Mouse (Mus musculus): ENCODE measurements around the gene Micu1. TPM values are rescaled to one million over a fixed set of nuclear protein-coding genes. Genes with fewer than 3 reads are reported as not detected.

Micu1 gene
- polyA plus RNA-seq, 1 experiment from 2014 or later: 42.5 TPM

GRCm38 (mm10) chr10:59907695-59908299, 205.5 kb downstream of the Micu1 start:
- Histone ChIP-seq H3K4me1 (ENCODE audit: control insufficient read depth in 2 of 2, insufficient read depth in 2 of 2, low read length in 2 of 2) (peaks cover 38 to 56% of the 10 kb centered on the region in 2 experiments), H3K9me3 (ENCODE audit: control insufficient read depth, low read length) (no peaks in the 10 kb centered on the region)

DNA sequence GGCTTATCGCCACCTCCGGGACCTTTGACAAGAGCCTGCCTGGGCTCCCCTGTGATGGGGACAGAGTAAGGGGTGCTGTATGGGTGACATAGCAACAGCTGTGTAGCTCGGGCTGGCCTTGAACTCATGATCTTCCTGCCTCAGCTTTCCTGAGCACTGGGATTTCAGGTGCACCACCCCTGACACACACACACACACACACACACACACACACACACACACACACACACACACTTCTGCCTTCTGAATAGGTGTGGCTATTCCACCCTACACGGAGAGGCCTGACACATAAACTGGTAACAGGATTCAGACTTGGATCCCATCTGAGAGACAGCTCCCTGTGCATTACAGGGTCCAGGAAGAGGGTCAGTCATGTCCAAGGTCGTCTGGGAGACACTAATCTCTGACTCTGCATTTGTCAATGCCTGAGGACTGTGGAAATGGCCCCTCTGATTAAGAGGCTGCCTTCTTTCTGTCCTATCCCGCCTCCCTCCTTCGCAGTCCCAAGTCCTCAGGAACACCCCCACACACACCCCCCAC, 206.6 kb downstream of the Micu1 start:
- 25% methylated on average over 7 of the region's 7 CpGs for WGBS
- H3K27ac ChIP-seq (replicated peaks in 1 of 2; ENCODE audit: control insufficient read depth in 1 of 2, insufficient read depth in 1 of 2, low read depth in 2 of 2, low read length in 2 of 2): peak overlapping the region; percentile 88 to 93
- H3K4me2 ChIP-seq (ENCODE audit: low read length): peak overlapping the region; percentile 56
- 0 out of 4 replicates have a peak overlapping the region, but pooled peaks of 1 of the 2 experiments have one; percentile 9 for H3K4me3 ChIP-seq (ENCODE audit: control insufficient read depth in 1 of 2, insufficient read depth in 1 of 2, low read depth in 1 of 2, low read length in 2 of 2)
- peaks cover 32 to 46% of the 10 kb centered on the region in 2 experiments for H3K4me1 ChIP-seq (ENCODE audit: control insufficient read depth in 2 of 2, insufficient read depth in 2 of 2, low read length in 2 of 2)
- ATAC-seq (ENCODE audit: insufficient number of reproducible peaks, insufficient read depth, low FRiP score, low read depth): no peak
- no peaks in the 10 kb centered on the region for H3K9me3 ChIP-seq (ENCODE audit: control insufficient read depth, low read length)
- no peaks in the 10 kb centered on the region for H3K27me3 ChIP-seq (ENCODE audit: control insufficient read depth, insufficient read depth, low read length)
- peak overlapping the region; percentile 52; the same call in 1 of the 2 replicates for H3K9ac ChIP-seq (ENCODE audit: low read length)
- H3K36me3 ChIP-seq (ENCODE audit: control insufficient read depth, insufficient read depth, low read length): no peaks in the 10 kb centered on the region

More at GRCm38 (mm10) chr10:59907695-59908299, 205.5 kb downstream of the Micu1 start:
- Histone ChIP-seq H3K4me2 (ENCODE audit: low read length) (peak overlapping the region; percentile 31; the same call in 1 of the 2 replicates), H3K9ac (ENCODE audit: low read length) (peak overlapping the region; percentile 59), H3K27ac (replicated peaks in 1 of 2; ENCODE audit: control insufficient read depth in 1 of 2, insufficient read depth in 1 of 2, low read depth in 2 of 2, low read length in 2 of 2) (peak overlapping the region; percentile 88 to 93), H3K4me3 (ENCODE audit: control insufficient read depth in 1 of 2, insufficient read depth in 1 of 2, low read depth in 1 of 2, low read length in 2 of 2) (no peak overlapping the region), H3K27me3 (ENCODE audit: control insufficient read depth, insufficient read depth, low read length) (no peaks in the 10 kb centered on the region), H3K36me3 (ENCODE audit: control insufficient read depth, insufficient read depth, low read length) (no peaks in the 10 kb centered on the region)
- WGBS: 22% methylated on average over 7 of the region's 7 CpGs
- peak; percentile 69 for ATAC-seq (ENCODE audit: insufficient number of reproducible peaks, insufficient read depth, low FRiP score, low read depth)

DNA sequence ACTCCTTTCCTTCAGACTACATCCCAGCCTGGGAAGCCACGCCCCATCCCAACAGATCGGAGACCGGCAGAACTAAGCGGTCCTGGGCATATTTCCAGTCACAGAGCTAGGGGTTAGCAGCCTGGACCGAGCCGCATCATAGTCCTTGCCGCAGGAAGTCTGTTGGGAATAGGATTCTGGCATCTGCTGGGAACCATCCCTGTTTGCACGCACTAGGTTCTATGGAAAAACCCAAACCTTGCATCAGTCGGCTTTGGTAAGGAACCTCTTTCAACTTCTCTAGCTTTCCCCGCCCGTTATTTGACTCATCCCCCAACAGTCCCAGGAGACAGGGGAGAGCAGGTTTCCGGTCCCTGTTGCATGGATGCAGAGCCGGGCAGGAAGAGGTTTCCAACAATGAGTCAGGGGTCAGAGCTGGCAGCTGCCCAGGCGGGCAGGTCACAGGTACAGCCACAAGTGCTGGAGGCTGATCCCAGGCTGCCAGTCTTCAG, 207.1 kb downstream of the Micu1 start:
- WGBS: 6% methylated on average over 14 of the region's 14 CpGs
- Histone ChIP-seq H3K9ac (ENCODE audit: low read length) (peak overlapping the region; percentile 28; the same call in 1 of the 2 replicates), H3K4me1 (ENCODE audit: control insufficient read depth in 2 of 2, insufficient read depth in 2 of 2, low read length in 2 of 2) (peaks cover 32 to 46% of the 10 kb centered on the region in 2 experiments), H3K36me3 (ENCODE audit: control insufficient read depth, insufficient read depth, low read length) (no peaks in the 10 kb centered on the region), H3K27me3 (ENCODE audit: control insufficient read depth, insufficient read depth, low read length) (no peaks in the 10 kb centered on the region), H3K27ac (replicated peaks in 1 of 2; ENCODE audit: control insufficient read depth in 1 of 2, insufficient read depth in 1 of 2, low read depth in 2 of 2, low read length in 2 of 2) (peak overlapping the region; percentile 85 to 93), H3K9me3 (ENCODE audit: control insufficient read depth, low read length) (no peaks in the 10 kb centered on the region), H3K4me3 (ENCODE audit: control insufficient read depth in 1 of 2, insufficient read depth in 1 of 2, low read depth in 1 of 2, low read length in 2 of 2) (peak overlapping the region; percentile 9 to 18; a peak in 2 of 4 replicates), H3K4me2 (ENCODE audit: low read length) (peak overlapping the region; percentile 56)
- 0 out of 2 replicates have a peak, but pooled peaks have one; percentile 36 for ATAC-seq (ENCODE audit: insufficient number of reproducible peaks, insufficient read depth, low FRiP score, low read depth)

- Histone ChIP-seq H3K4me3 (ENCODE audit: control insufficient read depth in 1 of 2, insufficient read depth in 1 of 2, low read depth in 1 of 2, low read length in 2 of 2) (no peak overlapping the region), H3K27me3 (ENCODE audit: control insufficient read depth, insufficient read depth, low read length) (no peaks in the 10 kb centered on the region), H3K9ac (ENCODE audit: low read length) (peak overlapping the region; percentile 50; the same call in 1 of the 2 replicates), H3K36me3 (ENCODE audit: control insufficient read depth, insufficient read depth, low read length) (no peaks in the 10 kb centered on the region), H3K4me1 (ENCODE audit: control insufficient read depth in 2 of 2, insufficient read depth in 2 of 2, low read length in 2 of 2) (peaks cover 43 to 58% of the 10 kb centered on the region in 2 experiments), H3K9me3 (ENCODE audit: control insufficient read depth, low read length) (no peaks in the 10 kb centered on the region), H3K27ac (replicated peaks in 1 of 2; ENCODE audit: control insufficient read depth in 1 of 2, insufficient read depth in 1 of 2, low read depth in 2 of 2, low read length in 2 of 2) (0 out of 4 replicates have a peak overlapping the region, but pooled peaks of 1 of the 2 experiments have one; percentile 33), H3K4me2 (ENCODE audit: low read length) (peak overlapping the region; percentile 40)
- WGBS: 40% methylated on average over 6 of the region's 6 CpGs
- ATAC-seq (ENCODE audit: insufficient number of reproducible peaks, insufficient read depth, low FRiP score, low read depth): no peak
Observed at GRCm38 (mm10) chr10:59911091-59911490, 208.8 kb downstream of the Micu1 start.

DNA sequence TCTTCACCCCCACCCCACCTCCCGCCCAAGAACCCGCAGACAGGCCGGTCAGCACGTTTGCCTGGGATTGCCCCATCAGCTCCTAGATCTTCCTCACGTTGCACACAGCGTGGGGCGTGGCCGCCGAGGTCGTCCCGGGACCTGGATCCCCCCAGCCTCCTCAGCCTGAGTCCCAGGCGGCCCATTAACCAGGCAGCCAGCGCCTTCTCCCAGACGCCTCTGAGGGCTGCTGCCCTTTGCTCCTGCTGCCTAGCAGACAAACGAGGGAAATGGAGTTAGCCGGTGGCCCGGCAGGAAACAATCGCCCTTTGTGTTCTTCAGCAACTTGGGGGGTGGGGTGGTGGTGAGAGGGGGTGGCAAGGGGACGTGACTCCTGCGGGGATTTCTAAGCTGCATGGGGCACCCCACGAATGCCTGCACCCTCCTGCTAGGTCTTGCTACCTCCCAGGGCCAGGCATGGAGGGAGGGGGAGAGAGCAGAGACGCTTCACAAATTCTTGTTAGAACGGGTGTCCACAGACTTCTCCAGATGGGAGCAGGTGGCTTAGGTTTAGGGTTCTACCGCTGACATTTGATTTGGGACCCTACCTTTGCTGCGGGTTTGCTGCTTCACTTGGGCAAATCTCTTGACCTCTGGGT, 209.4 kb downstream of the Micu1 start:
- no peak for ATAC-seq (ENCODE audit: insufficient number of reproducible peaks, insufficient read depth, low FRiP score, low read depth)
- WGBS: 10% methylated on average over 25 of the region's 25 CpGs
- H3K9ac ChIP-seq (ENCODE audit: low read length): peak overlapping the region; percentile 50; the same call in 1 of the 2 replicates
- H3K4me1 ChIP-seq (ENCODE audit: control insufficient read depth in 2 of 2, insufficient read depth in 2 of 2, low read length in 2 of 2): peaks cover 43 to 64% of the 10 kb centered on the region in 2 experiments
- H3K9me3 ChIP-seq (ENCODE audit: control insufficient read depth, low read length): no peaks in the 10 kb centered on the region
- no peaks in the 10 kb centered on the region for H3K36me3 ChIP-seq (ENCODE audit: control insufficient read depth, insufficient read depth, low read length)
- H3K4me3 ChIP-seq (ENCODE audit: control insufficient read depth in 1 of 2, insufficient read depth in 1 of 2, low read depth in 1 of 2, low read length in 2 of 2): no peak overlapping the region
- peak overlapping the region; percentile 40 for H3K4me2 ChIP-seq (ENCODE audit: low read length)
- H3K27ac ChIP-seq (replicated peaks in 1 of 2; ENCODE audit: control insufficient read depth in 1 of 2, insufficient read depth in 1 of 2, low read depth in 2 of 2, low read length in 2 of 2): peak overlapping the region in 1 of 2 experiments; percentile 33; a peak in 2 of 4 replicates
- H3K27me3 ChIP-seq (ENCODE audit: control insufficient read depth, insufficient read depth, low read length): no peaks in the 10 kb centered on the region

Other genes with a start within 250 kb of the Micu1 start
- not detected in 2 replicates for gene Gm10322, start 86.4 kb upstream of the Micu1 start, polyA plus RNA-seq (2014; fragmentation: Nextera tagmentation; extraction: Ambion mirVana)
- gene Mcu, start 85.8 kb upstream of the Micu1 start, polyA plus RNA-seq (2014; fragmentation: Nextera tagmentation; extraction: Ambion mirVana): 28.1 and 28.8 TPM in 2 replicates
- 26.9 and 28.6 TPM in 2 replicates for gene Dnajb12, start 177.1 kb downstream of the Micu1 start, polyA plus RNA-seq (2014; fragmentation: Nextera tagmentation; extraction: Ambion mirVana)
- gene Ddit4, start 249.4 kb downstream of the Micu1 start, polyA plus RNA-seq (2014; fragmentation: Nextera tagmentation; extraction: Ambion mirVana): 0.70 and 2.4 TPM in 2 replicates

Data from heart, embryonic 14.5 days (tissue).